Mouse (Mus musculus) neural tube, embryonic 15.5 days (tissue): ENCODE data around the gene Rpp25l. TPM values are rescaled to one million over a fixed set of nuclear protein-coding genes. Genes with fewer than 3 reads are reported as not detected.
"Not testable (repeated sequence)": the region's sequence is repeated elsewhere in the genome, so short reads cannot be mapped to it uniquely, and the experiment has no call there.

Source experiments
- ATAC-seq: fragments of 200-750 bp; cut with Nextera tagmentation; 2 replicates; pipeline ENCODE4 v1.8.0; 2017; ENCODE audit warnings: mild to moderate bottlenecking, moderate TSS enrichment, moderate library complexity; ENCODE audit not compliant: low FRiP score
- H3K27ac ChIP-seq: fragments of 300-500 bp; sonication (generic); replicated peaks from 2 replicates; pipeline ENCODE4 v1.5.1; 2015; ENCODE audit warnings: mild to moderate bottlenecking, inconsistent platforms
- H3K27me3 ChIP-seq: fragments of 300-500 bp; sonication (generic); replicated peaks from 2 replicates; pipeline ENCODE4 v1.6.1; 2015; ENCODE audit warnings: inconsistent platforms
- H3K36me3 ChIP-seq: fragments of 300-500 bp; sonication (generic); 2 replicates; pipeline ENCODE4 v1.6.1; 2015; ENCODE audit warnings: inconsistent platforms
- H3K4me1 ChIP-seq: fragments of 300-500 bp; sonication (generic); 2 replicates; pipeline ENCODE4 v1.6.1; 2015; ENCODE audit warnings: inconsistent platforms
- H3K4me2 ChIP-seq: fragments of 300-500 bp; sonication (generic); 2 replicates; pipeline ENCODE4 v1.6.1; 2015; ENCODE audit warnings: inconsistent platforms, mild to moderate bottlenecking, moderate library complexity
- H3K4me3 ChIP-seq: fragments of 300-500 bp; sonication (generic); replicated peaks from 2 replicates; pipeline ENCODE4 v1.5.1; 2015; ENCODE audit warnings: mild to moderate bottlenecking, inconsistent platforms
- H3K9ac ChIP-seq: fragments of 300-500 bp; sonication (generic); replicated peaks from 2 replicates; pipeline ENCODE4 v1.6.1; 2015; ENCODE audit warnings: mild to moderate bottlenecking, inconsistent platforms
- H3K9me3 ChIP-seq: fragments of 300-500 bp; sonication (generic); replicated peaks from 2 replicates; pipeline ENCODE4 v1.6.1; 2016; ENCODE audit warnings: inconsistent platforms
- WGBS: fragments of 180-500 bp; shearing (Covaris S2); methylation state at CpG from one replicate; pipeline ENCODE4 v1.1.7; 2015; ENCODE audit warnings: mixed read lengths; 5-methylcytosine and 5-hydroxymethylcytosine counted together
- polyA plus RNA-seq: library from polyadenylated mRNA; unstranded; fragments of >200 nt; fragmentation: Nextera tagmentation; extraction: Ambion mirVana; gene quantifications from 2 replicates; pipeline ENCODE4 v1.2.1, GENCODE M21; 2015

Gene Rpp25l
- polyA plus RNA-seq, 1 experiment from 2014 or later, result 59.3 TPM

GRCm38 (mm10) chr4:41708192-41708745 is 5.1 kb downstream of the Rpp25l start:
- Histone ChIP-seq H3K27me3 (peaks cover 8% of the 10 kb centered on the region; the same call in 1 of the 2 replicates), H3K4me1 (peaks cover 47% of the 10 kb centered on the region), H3K4me2 (no peak overlapping the region), H3K9me3 (no peaks in the 10 kb centered on the region), H3K27ac (no peak overlapping the region), H3K4me3 (no peak overlapping the region), H3K9ac (no peak overlapping the region), H3K36me3 (no peaks in the 10 kb centered on the region)
- ATAC-seq, result no peak
- 44% methylated on average over 8 of the region's 8 CpGs for WGBS

DNA sequence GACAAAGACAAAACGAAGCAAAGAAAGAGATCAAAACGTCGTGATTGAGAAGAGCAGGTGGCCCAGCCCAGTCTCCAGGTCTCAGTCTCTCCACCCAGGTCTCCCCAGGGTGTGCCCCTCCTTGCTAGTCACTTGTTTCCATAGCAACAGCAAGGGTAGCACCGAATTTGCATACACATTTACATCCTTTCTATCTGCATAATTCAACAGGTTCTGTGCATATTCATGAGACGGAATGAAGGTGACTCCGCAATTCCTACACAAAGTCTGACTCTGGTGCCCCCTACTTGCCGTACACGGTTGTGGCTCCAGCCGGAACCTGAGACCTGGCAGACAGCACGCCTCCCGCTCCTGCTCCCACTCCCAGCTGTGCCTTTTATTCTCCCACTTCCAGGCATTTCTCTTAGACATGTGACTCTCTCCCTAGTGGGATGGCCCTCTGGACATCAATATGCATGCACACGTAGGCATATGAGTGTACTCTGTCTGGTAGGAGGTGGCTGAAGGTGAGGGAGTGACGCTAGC is 6.3 kb downstream of the Rpp25l start:
- Histone ChIP-seq H3K27me3 (peaks cover 8% of the 10 kb centered on the region; the same call in 1 of the 2 replicates), H3K36me3 (no peaks in the 10 kb centered on the region), H3K4me2 (peak overlapping the region; percentile 45), H3K27ac (peak overlapping the region; percentile 48), H3K4me1 (peaks cover 38% of the 10 kb centered on the region), H3K9ac (peak overlapping the region; percentile 26), H3K4me3 (no peak overlapping the region), H3K9me3 (no peaks in the 10 kb centered on the region)
- peak; percentile 76 for ATAC-seq
- 1% methylated on average over 13 of the region's 13 CpGs for WGBS

DNA sequence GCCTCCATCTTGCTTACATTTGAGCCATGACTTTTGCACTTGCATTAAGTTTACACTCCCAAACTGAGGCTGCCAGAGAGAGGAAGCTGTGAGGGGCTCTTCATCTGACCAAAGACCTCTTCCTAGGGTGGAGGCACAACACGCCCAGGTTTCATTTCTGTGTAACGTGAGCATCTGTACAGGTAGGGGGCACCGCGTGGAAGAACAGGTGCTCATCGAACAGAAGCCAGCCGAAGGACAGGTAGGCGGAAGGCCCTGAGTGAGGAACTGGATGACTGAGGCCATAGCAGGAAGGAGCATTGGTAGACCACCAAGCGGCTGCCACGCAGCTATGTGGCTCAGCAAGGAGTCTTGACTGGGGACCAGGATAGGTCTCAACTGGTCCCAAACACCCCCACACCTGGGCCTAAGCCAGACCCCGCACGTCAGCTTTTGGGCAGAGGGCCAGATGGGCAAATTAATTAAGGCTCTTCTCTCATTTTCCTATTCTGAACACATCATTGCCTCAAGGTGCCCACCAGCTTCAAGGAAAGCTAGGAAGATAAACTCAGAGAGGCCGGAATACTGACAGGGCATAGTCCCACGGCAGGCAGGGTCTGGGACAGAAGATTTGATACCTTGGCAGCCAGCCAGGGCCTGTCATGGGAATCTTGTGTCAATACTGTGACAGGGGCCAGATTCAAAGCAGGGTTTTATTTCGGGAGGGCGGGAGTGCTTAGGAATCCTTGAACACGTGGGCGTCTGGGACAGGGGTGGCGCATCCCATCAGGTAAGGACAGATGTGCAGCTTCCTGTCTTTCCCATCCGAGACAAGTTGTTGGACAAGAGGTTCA is 7.2 kb downstream of the Rpp25l start:
- no peak for ATAC-seq
- H3K36me3 ChIP-seq, result no peaks in the 10 kb centered on the region
- no peak overlapping the region for H3K9ac ChIP-seq
- WGBS, result 57% methylated on average over 19 of the region's 19 CpGs
- peaks cover 8% of the 10 kb centered on the region; the same call in 1 of the 2 replicates for H3K27me3 ChIP-seq
- peak overlapping the region; percentile 45 for H3K4me2 ChIP-seq
- H3K4me1 ChIP-seq, result peaks cover 29% of the 10 kb centered on the region
- no peak overlapping the region for H3K4me3 ChIP-seq
- no peak overlapping the region for H3K27ac ChIP-seq
- no peaks in the 10 kb centered on the region for H3K9me3 ChIP-seq

- ATAC-seq, result no peak
- WGBS, result 14% methylated on average over 5 of the region's 5 CpGs
- H3K4me2 ChIP-seq, result no peak overlapping the region
- no peaks in the 10 kb centered on the region for H3K9me3 ChIP-seq
- no peak overlapping the region for H3K4me3 ChIP-seq
- no peaks in the 10 kb centered on the region for H3K36me3 ChIP-seq
- no peak overlapping the region for H3K27ac ChIP-seq
- peaks cover 8% of the 10 kb centered on the region; the same call in 1 of the 2 replicates for H3K27me3 ChIP-seq
- H3K9ac ChIP-seq, result no peak overlapping the region
- H3K4me1 ChIP-seq, result peaks cover 25% of the 10 kb centered on the region
Observed at GRCm38 (mm10) chr4:41704651-41705050, 8.7 kb downstream of the Rpp25l start.

GRCm38 (mm10) chr4:41702226-41702625 is 11.1 kb downstream of the Rpp25l start:
- not testable (repeated sequence) for ATAC-seq, H3K9ac ChIP-seq, H3K36me3 ChIP-seq, H3K27me3 ChIP-seq, H3K4me3 ChIP-seq, H3K9me3 ChIP-seq, H3K27ac ChIP-seq, H3K4me2 ChIP-seq
- H3K4me1 ChIP-seq, result peaks cover 15% of the 10 kb centered on the region
- 73% methylated on average over 2 of the region's 2 CpGs for WGBS

GRCm38 (mm10) chr4:41700224-41700623 is 13.1 kb downstream of the Rpp25l start:
- WGBS, result 97% methylated on average over 3 of the region's 8 CpGs
- not testable (repeated sequence) for H3K27ac ChIP-seq, H3K4me3 ChIP-seq, H3K9ac ChIP-seq, H3K9me3 ChIP-seq, H3K4me1 ChIP-seq, ATAC-seq, H3K4me2 ChIP-seq, H3K27me3 ChIP-seq, H3K36me3 ChIP-seq

GRCm38 (mm10) chr4:41699783-41700182 is 13.6 kb downstream of the Rpp25l start, which contains the start of gene Il11ra1:
Gene Il11ra1 (plus strand): TSS chr4:41699989.
- not testable (repeated sequence) for H3K4me3 ChIP-seq, H3K9ac ChIP-seq, H3K9me3 ChIP-seq, H3K36me3 ChIP-seq, ATAC-seq, H3K27me3 ChIP-seq, H3K4me1 ChIP-seq, H3K27ac ChIP-seq
- WGBS, result 86% methylated on average over 10 of the region's 10 CpGs
- H3K4me2 ChIP-seq, result peak within 1 kb of the TSS; percentile 43; the same call in 1 of the 2 replicates

- ATAC-seq, H3K27me3 ChIP-seq: not testable (repeated sequence)
- 2% methylated on average over 24 of the region's 32 CpGs for WGBS
Observed at GRCm38 (mm10) chr4:41698421-41699016, 14.8 kb downstream of the Rpp25l start.

DNA sequence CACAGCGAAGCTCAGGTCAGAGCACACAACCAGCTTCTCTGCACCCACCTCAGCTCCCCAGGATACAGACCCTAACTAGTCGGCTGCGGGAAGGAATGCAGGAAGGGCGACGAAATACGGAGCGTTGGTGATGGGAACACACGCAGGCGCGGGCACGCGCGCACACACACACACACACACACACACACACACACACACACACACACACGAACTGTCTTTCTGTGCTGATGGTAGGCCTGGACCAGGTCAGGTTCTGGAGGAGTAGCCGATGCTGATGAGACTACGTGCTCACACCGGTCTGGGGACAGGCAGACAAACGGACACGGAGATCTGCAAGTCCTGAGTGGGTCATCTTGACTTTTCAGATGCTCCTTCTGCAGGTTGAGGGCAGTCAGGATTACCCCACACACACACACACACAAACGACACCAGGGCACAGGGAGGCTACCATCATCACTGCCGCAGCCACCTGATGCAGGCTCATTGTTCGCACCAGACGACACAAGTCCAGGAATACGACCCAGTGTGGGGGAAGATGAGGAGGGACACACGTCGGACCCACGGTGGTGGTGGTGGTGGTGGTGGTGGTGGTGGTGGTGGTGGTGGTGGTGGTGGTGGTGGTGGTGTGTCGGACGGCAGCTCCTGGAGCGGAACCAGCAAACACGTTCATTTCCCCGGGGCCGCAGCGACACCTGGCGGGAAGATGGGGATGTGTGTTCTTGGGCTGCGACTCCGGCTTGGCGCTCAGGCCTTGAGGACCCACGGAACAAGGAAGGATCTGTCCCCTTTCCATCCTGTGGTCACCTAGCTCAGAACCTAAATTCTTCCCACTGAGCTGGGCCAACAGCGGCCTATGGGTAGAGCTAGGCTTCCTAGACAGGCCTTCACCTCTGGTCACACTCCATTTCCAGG is 16.1 kb downstream of the Rpp25l start, which contains the start of gene Cntfr:
Gene Cntfr, minus strand, starts transcription at position 160 of the 912 bp plus-strand sequence.
- Histone ChIP-seq H3K4me2 (peak within 1 kb of the TSS; percentile 47), H3K4me3 (peak within 1 kb of the TSS; percentile 28)
- WGBS, result 20% methylated on average over 33 of the region's 40 CpGs
- not testable (repeated sequence) for H3K9ac ChIP-seq, ATAC-seq, H3K36me3 ChIP-seq, H3K27ac ChIP-seq, H3K27me3 ChIP-seq, H3K4me1 ChIP-seq, H3K9me3 ChIP-seq

More at GRCm38 (mm10) chr4:41698421-41699016, 14.8 kb downstream of the Rpp25l start:
- H3K4me1 ChIP-seq, H3K9ac ChIP-seq, H3K36me3 ChIP-seq, H3K27ac ChIP-seq, H3K4me3 ChIP-seq, H3K9me3 ChIP-seq: not testable (repeated sequence)
- peak overlapping the region; percentile 43 for H3K4me2 ChIP-seq

DNA sequence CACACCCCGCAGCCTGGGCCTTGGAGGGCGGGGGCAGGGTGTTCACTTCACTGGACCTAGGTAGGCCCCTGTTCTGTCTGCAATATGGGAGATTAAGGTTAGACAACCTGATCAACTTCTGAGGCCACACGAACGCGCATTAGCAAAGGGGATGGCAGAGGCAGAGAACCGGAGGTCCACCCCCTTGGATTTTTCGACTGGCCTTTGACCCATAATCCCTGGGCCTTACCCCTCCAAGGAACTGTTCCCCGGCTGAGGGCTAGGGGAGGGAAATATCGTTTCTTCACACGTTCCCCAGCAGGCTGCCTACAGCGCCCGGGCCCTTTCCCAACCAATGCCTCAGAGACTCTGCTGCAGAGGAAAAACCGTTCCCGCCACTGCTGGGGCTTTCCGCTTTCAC is 16.9 kb downstream of the Rpp25l start:
- not testable (repeated sequence) for ATAC-seq

GRCm38 (mm10) chr4:41695800-41696199 is 17.5 kb downstream of the Rpp25l start:
- H3K9me3 ChIP-seq, H3K27me3 ChIP-seq, H3K27ac ChIP-seq, ATAC-seq, H3K9ac ChIP-seq, H3K36me3 ChIP-seq, H3K4me1 ChIP-seq: not testable (repeated sequence)
- 1% methylated on average over 12 of the region's 38 CpGs for WGBS
- peak overlapping the region; percentile 28 for H3K4me3 ChIP-seq
- peak overlapping the region; percentile 47 for H3K4me2 ChIP-seq

More for the DNA sequence above, 16.9 kb downstream of the Rpp25l start:
- not testable (repeated sequence) for H3K4me2 ChIP-seq, H3K9me3 ChIP-seq, H3K4me3 ChIP-seq, H3K27me3 ChIP-seq, H3K36me3 ChIP-seq, H3K27ac ChIP-seq, H3K9ac ChIP-seq, H3K4me1 ChIP-seq
- WGBS, result 11% methylated on average over 12 of the region's 15 CpGs
